Mouse (Mus musculus) heart, postnatal 36 days (tissue): Measurements from ENCODE around the gene Lyar. TPM values are rescaled to one million over a fixed set of nuclear protein-coding genes. Genes with fewer than 3 reads are reported as not detected.

Experiments used
- DNase-seq, 2 experiments: peaks; one replicate each; pipeline ENCODE4 v3.0.0; 2021 to 2022
- intact Hi-C: fragments of 180-260 bp; cut with DNase I; formaldehyde crosslinking; loops from one replicate; pipeline ENCODE4 v1.15.1; 2025
- total RNA-seq, 2 experiments: library from RNA; stranded (reverse); gene quantifications; 2 replicates each; pipeline ENCODE4 v1.2.3; 2021

Gene Lyar
- 10 to 100 TPM; 18.7 to 19.0 TPM for total RNA-seq

DNA sequence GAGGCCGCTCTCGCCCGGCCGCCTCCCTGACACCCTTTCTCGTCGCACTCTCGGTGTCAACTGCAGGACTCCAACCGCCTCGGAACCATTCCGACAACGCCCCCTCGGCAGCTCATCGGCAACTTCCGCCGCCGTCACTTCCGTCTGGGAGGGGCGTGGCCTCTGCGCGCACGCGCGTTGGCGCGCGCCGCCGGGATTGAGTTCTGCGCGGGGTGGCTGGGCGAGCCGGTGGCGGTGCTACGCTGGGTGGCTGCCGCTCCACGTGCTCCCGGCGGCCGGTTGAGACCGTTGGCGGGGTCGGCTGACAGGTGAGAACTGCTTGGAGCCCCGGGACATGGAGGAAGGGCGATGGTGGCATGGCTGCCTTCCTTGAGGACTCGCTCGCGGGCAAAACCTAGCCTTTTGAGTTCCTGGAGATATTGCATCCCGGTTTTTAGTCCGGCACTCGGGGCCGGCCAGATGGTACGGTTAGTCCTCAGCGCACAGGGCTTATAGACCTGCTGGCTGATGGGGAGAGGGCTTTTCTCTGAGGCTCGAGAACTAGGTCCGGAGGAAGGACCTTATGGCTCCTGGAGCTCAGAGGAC, at the start of gene Lyar, which contains the start of gene Zbtb49:
Gene Lyar (plus strand): TSS at position 143 of the 585 bp plus-strand sequence.
Gene Zbtb49 (minus strand): TSS at position 130 of the 585 bp plus-strand sequence.
- DNase-seq: peak; percentile 97 to 99
- intact Hi-C loops: loop anchor here (5.0 kb wide), 1 partner anchor 37 kb away; no protein-coding TSS in a partner anchor

DNA sequence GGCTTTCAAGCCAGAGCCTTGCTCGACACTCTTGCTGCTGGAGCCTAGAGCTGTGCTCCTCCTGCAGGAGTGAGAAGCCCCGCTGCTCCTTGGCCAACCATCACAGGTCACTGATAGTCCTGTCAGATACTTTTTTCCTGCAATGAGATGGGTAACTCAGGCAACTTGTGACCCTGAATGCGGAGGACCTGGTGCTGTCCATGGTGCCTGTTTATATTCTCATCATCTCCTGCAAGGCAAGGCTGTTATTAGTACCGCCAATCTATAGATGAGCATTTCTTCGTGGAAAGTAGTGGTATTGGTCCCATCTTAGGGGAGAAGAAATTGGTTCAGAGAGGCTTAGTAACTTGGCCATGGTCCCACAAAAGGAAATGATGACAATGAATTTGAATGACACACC, 46.5 kb upstream of the Lyar start:
- no peak for DNase-seq
- intact Hi-C loops: no loop called here

DNA sequence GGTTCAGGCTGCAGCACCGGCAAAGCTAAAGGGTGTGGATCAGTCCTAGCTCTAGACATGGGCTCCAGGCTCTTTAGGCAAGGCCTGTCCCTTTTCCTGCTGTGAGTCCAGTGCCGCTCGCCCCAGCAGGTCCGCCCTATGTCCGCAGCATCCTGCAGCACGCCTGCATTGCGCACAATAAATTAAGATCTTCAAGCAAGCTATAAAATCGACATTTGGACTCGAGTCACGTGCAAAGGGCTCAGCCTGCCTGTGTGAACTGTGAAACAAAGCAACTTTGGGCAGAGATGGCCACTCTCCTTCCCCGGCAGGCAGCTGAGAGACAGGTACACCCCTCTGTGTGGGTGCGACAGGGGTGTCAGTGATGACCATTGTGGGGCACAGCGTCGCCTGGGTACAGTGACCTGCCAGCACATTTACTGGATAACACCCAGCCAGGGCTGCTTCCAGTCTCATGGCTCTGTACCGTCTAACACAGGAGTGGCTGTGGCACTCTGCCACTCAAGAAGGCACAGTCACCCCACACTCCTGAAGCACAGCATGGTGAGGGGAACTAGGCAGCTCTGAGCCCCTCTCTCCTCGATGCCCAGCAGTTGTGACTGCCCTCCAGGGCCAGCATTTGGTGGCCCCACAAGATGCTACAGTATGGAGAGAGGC, 45.9 kb upstream of the Lyar start:
- DNase-seq: no peak
- intact Hi-C loops: no loop called here

DNA sequence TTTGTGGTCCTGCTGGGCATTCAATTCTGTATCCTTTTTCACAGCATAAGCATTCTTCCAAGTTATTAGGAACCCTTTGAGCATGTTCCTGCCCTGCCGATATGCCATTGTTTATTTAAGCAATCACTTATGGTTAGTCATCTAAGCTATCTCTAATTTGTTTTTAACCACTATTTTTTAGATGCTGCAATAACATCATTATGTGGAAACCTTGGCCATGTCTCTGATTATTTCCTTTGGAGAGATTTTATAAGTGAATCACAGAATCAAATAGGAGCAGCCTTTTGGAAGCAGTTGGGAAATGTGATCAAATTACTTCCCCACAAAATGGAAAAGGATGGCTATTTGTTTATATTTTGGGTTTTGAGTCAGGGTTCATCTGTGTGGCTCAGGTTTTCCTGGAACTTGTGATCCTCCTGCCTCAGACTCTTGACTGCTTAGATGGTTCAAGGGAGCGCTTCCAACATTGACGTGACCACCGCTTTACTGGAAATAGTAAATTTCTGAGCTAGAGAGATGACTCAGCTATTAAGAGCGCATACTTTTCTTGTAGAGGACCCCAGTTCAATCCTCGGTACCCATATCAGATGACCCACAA, 35.5 kb upstream of the Lyar start:
- DNase-seq: no peak
- intact Hi-C loops: no loop called here

DNA sequence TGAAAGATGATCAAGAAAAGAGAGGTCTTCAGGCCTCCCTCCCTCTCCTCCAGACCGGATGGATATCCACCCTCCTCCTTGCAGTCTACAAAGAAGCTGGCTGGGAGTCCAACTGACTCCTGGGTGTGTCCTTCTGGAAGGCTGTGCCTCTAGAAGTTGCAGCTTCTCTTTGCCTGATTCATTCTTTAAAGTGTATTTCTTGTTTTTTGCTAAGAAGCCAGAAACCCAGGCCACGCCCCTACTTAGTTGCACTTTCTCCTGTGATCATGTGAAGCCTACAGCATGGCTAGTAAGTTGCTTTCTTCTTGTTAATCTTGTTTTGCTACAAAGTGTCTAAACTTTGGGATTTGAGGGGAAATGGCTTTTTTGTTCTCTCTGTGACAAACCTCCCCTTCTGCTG, 33.3 kb upstream of the Lyar start:
- DNase-seq: no peak
- intact Hi-C loops: no loop called here

DNA sequence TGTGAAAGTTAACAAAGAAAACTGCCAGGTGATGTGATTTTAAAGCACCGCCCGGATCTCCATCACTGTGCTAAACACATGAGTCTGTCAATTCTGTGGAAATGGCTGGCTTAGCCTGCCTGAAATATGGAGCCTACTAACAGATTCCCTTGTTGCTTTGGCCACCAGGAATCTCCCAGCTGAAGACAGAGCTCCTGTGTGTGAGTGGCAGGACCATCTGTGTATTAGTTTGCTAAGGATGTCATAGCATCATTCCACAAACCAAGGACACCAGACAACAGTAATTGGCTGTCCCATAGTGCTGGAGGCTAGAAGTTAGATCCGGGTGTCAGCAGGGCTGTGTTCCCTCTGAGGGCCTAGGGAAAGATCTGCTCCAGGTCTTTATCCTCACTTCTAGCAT, 29.4 kb upstream of the Lyar start:
- intact Hi-C loops: loop anchor here (10.0 kb wide), 1 partner anchor 376 kb away; no protein-coding TSS in a partner anchor
- DNase-seq: no peak

DNA sequence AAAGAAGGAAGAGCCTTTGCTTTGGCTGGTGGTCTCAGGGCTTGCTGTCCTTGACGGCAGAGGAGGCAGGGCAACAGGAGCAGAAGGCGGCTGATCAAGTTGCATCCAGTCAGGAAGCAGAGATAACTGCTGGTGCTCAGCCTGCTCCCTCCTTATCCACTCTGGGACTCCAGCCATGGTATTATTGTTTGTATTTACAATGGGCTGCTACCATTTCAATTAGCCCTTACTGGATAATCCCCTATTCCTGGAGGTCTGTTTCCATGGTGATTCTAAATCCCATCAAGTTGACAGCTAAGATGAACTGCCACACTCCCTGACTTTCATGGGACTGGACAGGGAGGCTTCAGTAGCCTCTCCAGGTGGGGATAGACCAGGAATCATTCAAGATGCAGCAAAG, 25.3 kb upstream of the Lyar start:
- DNase-seq: no peak
- intact Hi-C loops: loop anchor here (5.0 to 10.0 kb wide), 2 partner anchors 380 to 908 kb away; no protein-coding TSS in a partner anchor

DNA sequence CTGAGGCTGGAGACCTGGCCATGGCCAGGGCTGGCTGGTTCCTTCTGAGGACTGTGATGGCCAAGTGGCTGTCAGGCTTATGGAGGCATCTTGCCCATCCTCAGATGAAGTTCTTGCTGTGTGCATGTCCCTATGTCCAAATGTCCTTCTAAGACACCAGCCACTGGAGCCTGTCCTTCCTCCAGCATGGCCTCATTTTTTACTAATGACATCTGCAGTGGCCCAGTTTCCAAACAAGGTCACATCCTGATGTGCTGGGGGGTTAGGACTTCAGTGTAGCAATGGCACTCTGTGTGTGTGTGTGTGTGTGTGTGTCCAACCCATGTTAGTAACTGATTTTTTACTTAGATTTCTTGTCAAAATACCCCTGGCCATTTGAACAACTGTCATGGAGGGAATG, 24.3 kb upstream of the Lyar start:
- no peak for DNase-seq
- intact Hi-C loops: loop anchor here (2.0 to 10.0 kb wide), 3 partner anchors 99 to 909 kb away; no protein-coding TSS in a partner anchor

DNA sequence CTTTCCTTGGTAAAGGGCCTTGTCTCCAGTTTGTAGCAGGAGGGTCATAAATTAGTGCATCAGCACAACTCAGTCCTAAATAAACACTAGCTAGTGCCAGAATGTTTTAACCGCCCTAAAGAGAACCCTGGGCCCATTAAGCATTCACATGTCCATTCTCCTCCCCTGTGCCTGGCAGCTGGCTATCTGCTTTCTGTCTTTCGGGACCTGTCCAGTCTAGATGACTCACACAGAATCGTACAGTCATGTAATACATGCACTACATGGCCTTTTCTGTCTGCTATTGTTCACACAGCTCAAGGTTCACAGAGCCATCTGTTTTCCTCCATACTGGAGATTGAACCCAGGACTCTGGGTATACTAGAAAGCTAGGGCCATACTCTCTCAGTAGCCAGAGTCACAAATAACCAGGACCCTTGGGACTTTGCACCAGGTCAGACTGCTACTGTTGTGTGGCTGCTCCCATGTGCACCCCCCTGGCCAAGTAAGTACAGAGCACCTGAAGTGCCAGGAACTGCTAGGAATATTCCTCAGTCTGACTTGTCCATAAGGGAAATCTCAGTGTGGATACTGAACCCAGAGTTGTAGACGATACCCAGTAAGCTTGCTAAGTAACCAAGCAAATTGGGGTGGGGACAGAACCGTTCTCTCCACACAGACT, 23.3 kb upstream of the Lyar start:
- intact Hi-C loops: loop anchor here (2.0 to 10.0 kb wide), 3 partner anchors 100 to 910 kb away; no protein-coding TSS in a partner anchor

DNA sequence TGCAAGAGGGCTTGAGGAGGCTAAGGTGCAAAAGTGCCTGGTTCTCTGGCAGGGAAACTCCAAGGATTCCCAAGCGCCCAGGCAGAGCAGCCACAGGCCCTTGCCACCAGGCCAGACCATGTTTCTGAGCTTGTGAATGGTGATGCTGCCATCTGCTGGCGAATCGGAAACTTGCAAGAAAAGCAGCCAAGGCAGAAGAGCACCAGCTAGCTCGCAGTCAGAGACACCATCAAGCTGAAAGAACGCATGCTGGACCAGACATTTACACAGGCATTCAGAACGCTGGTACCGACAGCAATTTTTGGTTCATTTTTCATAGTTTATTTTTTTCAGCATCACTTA, 22.8 kb upstream of the Lyar start:
- intact Hi-C loops: loop anchor here (2.0 to 10.0 kb wide), 3 partner anchors 101 to 910 kb away; no protein-coding TSS in a partner anchor
- peak; percentile 84 to 88 for DNase-seq

More for the DNA sequence above, 23.3 kb upstream of the Lyar start:
- no peak for DNase-seq

DNA sequence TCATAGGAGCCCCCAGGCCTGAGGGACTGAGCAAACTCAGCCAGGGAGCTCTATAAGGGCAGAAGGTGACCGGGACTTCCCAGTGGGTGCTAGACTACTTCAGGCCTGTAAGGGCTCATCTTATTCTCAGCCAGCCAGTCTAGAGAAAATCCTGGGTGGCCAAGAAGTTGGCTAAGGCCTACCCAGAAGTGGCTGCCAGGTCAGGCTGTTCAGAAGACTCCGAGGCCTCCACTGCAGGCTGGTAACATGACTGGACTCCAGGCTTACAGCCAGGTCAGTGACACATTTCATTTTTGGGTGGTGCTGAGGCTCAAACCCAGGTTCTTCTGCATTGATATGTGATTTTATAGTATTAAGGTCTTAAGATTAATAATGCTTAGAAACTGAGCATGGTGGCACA, 20.6 kb upstream of the Lyar start:
- intact Hi-C loops: loop anchor here (5.0 to 10.0 kb wide), 2 partner anchors 385 to 912 kb away; no protein-coding TSS in a partner anchor
- DNase-seq: no peak

DNA sequence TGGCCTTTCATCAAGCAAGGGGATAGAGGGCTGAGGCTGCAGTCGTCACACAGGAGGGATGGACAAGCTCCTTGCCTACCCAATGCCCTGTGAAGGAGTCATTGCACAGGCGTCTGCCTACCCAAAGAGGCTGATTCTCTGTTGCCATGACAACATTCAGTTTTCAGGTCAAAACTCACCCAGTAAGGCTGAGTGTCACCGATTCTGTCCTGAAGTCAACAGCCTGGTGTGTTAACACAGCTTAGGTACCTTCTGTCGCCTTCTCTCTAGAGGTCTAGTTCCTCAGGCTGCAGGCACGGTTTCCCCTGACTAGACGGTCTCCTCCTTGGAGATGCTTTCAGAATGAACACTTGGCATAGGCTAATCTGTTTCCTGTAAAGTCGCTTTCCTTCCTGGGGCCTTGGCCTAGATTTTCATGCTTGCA, 15.0 kb upstream of the Lyar start:
- no peak for DNase-seq
- intact Hi-C loops: no loop called here

DNA sequence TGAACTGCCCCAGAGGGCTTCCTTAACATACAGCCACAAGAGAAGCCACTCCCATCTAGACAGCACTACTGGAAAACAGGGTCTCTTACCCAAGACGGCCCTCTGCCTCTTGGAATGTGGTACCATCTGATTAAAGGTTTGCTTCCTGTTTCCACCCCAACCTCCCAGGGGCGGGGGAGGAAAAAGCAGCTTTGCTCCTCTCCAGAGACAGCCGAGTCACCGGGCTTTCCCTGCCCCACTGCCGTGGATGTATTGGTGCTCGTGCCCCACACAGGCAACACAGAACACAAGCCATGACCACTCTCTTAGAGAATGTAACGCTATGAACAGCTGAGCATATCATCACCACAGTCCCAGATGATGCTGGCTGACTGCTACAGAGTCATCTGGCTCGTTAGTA, 11.3 kb upstream of the Lyar start:
- no peak for DNase-seq

DNA sequence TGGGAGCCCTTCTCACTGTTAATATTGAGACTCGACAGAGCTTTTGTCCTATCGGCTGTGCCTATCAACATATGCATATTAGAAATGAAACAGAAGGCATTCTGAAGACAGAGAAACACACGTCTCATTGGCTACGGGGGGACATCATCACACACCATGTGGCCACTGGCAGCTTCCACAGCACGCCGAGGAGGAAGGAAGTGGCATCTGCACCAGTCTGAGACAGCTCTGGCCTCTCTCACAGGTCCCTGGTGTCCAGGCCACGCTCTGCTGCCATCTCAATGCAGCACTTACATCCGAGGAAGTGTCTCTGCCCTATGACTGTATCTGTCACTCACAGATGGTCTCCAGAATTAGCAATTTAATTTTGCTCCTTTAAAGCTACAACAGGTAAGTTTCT, 8.6 kb upstream of the Lyar start:
- DNase-seq: no peak
- intact Hi-C loops: no loop called here

More for the DNA sequence above, 11.3 kb upstream of the Lyar start:
- intact Hi-C loops: no loop called here

DNA sequence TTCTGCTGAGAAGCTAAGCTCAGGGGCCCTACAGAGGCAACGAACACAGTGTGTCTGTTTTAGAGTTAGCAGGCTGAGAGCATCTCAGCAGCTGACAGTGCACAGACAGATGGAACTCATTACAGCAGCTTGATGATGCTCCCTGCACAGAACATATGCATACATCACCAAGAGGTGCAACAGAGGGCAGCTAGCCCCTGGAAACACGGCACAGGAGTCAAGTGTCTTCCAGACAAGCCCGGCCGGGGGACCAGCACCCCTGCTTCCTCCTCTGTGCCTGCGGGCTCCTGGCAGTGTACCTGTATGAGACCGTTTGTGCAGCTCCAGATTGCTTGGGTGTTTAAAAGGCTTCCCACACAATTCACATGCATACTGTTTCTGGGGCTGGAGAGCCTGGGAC, 7.3 kb upstream of the Lyar start:
- DNase-seq: no peak
- intact Hi-C loops: no loop called here

DNA sequence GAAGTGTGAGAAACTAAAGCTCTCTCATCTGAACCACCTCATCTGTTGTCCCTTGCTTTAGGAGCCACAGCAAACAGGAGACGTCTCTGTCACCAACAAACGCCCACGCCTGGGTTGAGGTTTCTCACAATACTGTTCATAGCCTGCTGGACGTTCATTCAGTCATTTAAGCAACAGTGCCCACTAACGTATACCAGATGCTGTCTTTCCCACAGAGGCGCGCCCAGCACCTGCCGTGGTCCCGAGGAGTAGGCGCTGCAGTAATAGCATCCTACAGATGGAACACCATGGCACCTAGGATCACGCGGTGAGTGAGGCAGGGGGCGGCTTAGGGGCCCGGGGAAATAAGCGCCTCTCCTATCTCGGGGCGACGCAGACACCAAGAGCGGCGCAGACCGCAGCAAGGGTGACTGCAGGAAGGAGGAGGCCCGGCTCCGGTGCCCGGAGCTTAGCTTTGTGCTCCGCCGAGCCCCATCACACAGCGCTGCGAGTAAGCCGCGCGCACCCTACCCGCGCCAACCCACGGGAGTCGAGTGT, 431 bp upstream of the Lyar start:
- no peak for DNase-seq
- intact Hi-C loops: loop anchor here (5.0 kb wide), 1 partner anchor 37 kb away; no protein-coding TSS in a partner anchor

DNA sequence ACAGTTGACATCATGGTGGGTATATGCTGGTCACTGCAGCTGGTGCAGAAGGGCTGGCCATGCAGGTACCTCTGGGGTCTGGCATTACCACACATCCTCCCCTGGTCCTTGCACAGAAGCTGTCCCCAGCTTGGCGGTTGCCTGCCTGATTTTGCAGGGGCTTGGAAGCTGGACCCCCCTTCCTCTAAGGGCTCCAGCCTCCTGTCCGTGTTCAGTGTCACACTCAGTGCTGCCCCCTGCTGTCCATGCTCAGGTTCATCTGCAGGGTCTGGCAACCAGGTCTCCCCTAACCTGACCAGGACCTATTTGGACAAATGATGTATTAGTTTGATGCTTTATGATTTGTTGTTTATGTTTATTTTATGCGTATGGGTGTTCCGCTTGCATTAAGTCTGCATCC, 15.2 kb downstream of the Lyar start:
- DNase-seq: peak; percentile 33 to 52
- intact Hi-C loops: no loop called here

DNA sequence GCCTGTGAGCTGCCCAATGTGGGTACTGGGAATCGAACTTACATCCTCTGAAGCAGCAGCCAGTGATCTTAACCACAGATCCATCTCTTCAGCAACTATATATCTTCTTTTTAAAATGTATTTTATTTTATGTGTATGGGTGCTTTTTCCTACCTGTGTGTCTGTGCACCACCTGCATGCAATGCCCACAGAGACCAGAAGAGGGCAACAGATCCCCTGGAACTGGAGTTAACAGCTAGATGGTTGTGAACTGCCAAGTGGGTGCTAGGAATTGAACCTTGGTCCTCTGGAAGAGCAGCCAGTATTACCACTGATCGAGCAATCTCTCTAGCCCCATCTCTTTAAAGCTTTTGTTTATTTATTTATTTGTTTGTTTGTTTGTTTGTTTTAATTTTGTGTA, 16.4 kb downstream of the Lyar start:
- intact Hi-C loops: no loop called here
- DNase-seq: no peak

DNA sequence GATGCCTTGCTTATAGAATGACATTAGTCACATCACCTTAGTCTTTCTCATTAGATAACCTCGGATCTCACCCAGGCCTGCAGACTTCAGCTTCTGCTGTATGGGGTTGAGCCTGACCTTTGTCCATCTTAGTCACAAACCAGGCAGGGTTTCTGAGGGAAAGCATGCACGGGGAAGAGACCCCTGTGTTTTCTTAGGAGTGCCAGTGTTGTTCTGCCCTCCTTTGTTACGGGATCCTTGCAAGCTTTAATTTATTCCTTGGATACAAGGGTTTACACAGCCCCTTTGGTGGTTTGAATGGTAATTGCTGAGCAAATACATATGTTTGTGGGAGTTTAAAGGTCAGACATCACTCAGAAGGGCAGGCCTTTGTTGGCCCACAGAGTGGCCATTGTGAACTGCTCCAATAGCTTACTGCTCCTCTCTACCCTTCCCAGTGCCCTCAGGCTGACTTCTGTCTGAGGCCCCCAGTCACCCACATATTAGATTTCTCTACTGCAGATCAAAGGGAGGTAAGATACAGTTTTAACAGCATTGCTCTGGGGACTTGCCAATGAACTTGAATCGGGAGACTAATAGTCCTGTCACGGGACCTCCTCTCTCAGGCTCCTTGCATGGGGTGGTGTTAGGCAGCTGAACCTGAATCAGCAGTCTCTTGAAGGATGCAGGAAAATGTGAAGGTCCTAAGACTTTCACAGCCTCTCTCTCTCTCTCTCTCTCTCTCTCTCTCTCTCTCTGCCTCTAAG, 20.6 kb downstream of the Lyar start:
- intact Hi-C loops: no loop called here
- no peak for DNase-seq

DNA sequence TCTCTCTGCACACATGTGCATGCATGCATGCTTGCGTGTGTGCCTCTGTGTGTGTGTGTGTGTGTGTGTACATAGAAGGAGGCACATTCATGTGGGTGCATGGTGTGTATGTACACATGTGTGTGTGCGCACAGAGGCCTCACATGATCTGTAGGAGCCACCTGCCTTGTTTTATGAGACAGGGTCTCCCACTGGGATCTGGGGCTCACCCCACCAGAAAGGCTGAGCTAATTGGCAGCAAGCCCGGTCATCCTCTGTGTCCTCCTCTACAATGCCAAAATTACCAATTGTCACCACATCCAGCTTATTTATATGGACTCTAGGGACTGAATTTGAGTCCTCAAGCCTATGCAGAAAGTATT, 21.2 kb downstream of the Lyar start:
- no peak for DNase-seq
- intact Hi-C loops: no loop called here
